Mouse (Mus musculus): ENCODE data around the gene Rundc1. TPM values are rescaled to one million over a fixed set of nuclear protein-coding genes. Genes with fewer than 3 reads are reported as not detected.
"Not testable (repeated sequence)": the region's sequence is repeated elsewhere in the genome, so short reads cannot be mapped to it uniquely, and the experiment has no call there.

The Rundc1 gene
- polyA plus RNA-seq, 1 experiment from 2014 or later, result 24.5 TPM

- not testable (repeated sequence) for H3K9ac ChIP-seq (ENCODE audit: low read length); H3K4me3 ChIP-seq (ENCODE audit: low read depth, low read length); H3K27me3 ChIP-seq (ENCODE audit: control insufficient read depth, insufficient read depth, low read length); H3K36me3 ChIP-seq (ENCODE audit: control insufficient read depth, insufficient read depth, low read length); DNase-seq (ENCODE audit: low spot score); H3K4me1 ChIP-seq (replicated peaks; ENCODE audit: control insufficient read depth, insufficient read depth, low read length); H3K9me3 ChIP-seq (ENCODE audit: control insufficient read depth, low read length); ATAC-seq (replicated peaks; ENCODE audit: low FRiP score); H3K27ac ChIP-seq (ENCODE audit: low read depth, low read length); H3K4me2 ChIP-seq (ENCODE audit: low read depth, low read length, severe bottlenecking)
- WGBS, result 59% methylated on average over 3 of the region's 3 CpGs
Measured at GRCm38 (mm10) chr11:101438006-101438405, 13.1 kb downstream of the Rundc1 start.

- not testable (repeated sequence) for DNase-seq (ENCODE audit: low spot score); H3K27ac ChIP-seq (ENCODE audit: low read depth, low read length); H3K9ac ChIP-seq (ENCODE audit: low read length); H3K4me1 ChIP-seq (replicated peaks; ENCODE audit: control insufficient read depth, insufficient read depth, low read length); H3K27me3 ChIP-seq (ENCODE audit: control insufficient read depth, insufficient read depth, low read length); H3K9me3 ChIP-seq (ENCODE audit: control insufficient read depth, low read length)
- Histone ChIP-seq H3K36me3 (ENCODE audit: control insufficient read depth, insufficient read depth, low read length) (peaks cover 15% of the 10 kb centered on the region; the same call in 1 of the 2 replicates), H3K4me3 (ENCODE audit: low read depth, low read length) (peak overlapping the region; percentile 90; the same call in 1 of the 2 replicates), H3K4me2 (ENCODE audit: low read depth, low read length, severe bottlenecking) (peak overlapping the region; percentile 40; the same call in 1 of the 2 replicates)
- 36% methylated on average over 14 of the region's 15 CpGs for WGBS
- 0 out of 2 replicates have a peak, but pooled peaks have one; percentile 12 for ATAC-seq (replicated peaks; ENCODE audit: low FRiP score)
Measured at GRCm38 (mm10) chr11:101441450-101442126, 16.7 kb downstream of the Rundc1 start.

DNA sequence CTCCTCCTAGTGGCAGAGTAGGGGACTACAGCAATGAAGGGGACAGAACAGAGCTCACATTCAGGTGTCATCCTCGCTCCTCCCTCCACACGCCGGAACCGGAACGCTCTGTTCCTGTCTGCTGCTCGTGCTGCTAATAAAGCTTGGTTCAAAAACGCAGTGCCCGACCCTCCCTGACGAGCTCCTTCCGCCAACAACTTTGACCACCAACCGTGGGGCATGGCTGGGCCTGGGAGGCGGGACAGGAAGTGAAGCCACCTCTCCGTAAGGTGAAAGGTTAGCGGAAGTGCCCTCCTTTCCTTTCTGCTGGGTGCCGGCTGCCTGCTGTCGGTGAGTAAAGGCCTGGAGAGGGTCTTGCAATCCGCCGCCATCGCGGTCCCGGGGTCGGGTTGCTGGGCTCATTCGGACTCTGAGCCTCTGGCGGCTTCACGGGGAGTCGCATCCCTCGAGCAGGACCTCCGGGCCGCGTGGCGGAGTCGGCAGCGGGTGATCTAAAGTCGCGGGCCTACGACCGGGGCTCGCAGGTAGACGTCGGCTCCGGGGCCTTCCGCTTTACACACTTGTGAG is 17.3 kb downstream of the Rundc1 start, which contains the start of gene Rpl27:
Gene Rpl27 (plus strand): TSS at position 172 of the 567 bp plus-strand sequence.
- Histone ChIP-seq H3K27me3 (ENCODE audit: control insufficient read depth, insufficient read depth, low read length) (no peaks in the 10 kb centered on the region), H3K9ac (ENCODE audit: low read length) (peak within 1 kb of the TSS; percentile 89), H3K4me2 (ENCODE audit: low read depth, low read length, severe bottlenecking) (peak within 1 kb of the TSS; percentile 92), H3K9me3 (ENCODE audit: control insufficient read depth, low read length) (no peaks in the 10 kb centered on the region), H3K27ac (ENCODE audit: low read depth, low read length) (peak within 1 kb of the TSS; percentile 77), H3K36me3 (ENCODE audit: control insufficient read depth, insufficient read depth, low read length) (peaks cover 15% of the 10 kb centered on the region; the same call in 1 of the 2 replicates), H3K4me1 (replicated peaks; ENCODE audit: control insufficient read depth, insufficient read depth, low read length) (peaks cover 7% of the 10 kb centered on the region), H3K4me3 (ENCODE audit: low read depth, low read length) (peak within 1 kb of the TSS; percentile 90)
- under 1% methylated on average over 42 of the region's 42 CpGs for WGBS
- ATAC-seq (replicated peaks; ENCODE audit: low FRiP score) (peak; percentile 97), DNase-seq (ENCODE audit: low spot score) (peak; percentile 99)

DNA sequence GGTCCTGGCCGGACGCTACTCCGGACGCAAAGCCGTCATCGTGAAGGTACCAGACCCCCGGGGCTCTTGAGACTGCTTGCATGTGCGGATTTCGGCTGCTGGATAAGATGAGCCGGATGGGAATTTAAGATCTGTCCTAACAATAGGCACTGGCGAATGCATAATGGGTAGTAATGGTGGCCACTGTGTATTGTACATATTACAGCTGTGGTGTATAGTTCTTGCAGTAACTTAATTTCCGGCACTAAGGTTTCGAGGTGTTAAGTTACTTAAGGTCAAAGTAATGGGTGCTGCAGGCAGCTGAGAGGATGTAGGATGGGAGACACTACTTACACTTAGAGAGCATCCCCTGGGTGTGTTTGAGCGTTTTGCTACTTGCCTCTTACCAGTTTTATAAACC is 17.9 kb downstream of the Rundc1 start:
- WGBS, result 3% methylated on average over 14 of the region's 14 CpGs
- Histone ChIP-seq H3K27ac (ENCODE audit: low read depth, low read length) (peak overlapping the region; percentile 77), H3K9ac (ENCODE audit: low read length) (peak overlapping the region; percentile 89), H3K4me2 (ENCODE audit: low read depth, low read length, severe bottlenecking) (peak overlapping the region; percentile 92), H3K9me3 (ENCODE audit: control insufficient read depth, low read length) (no peaks in the 10 kb centered on the region), H3K27me3 (ENCODE audit: control insufficient read depth, insufficient read depth, low read length) (no peaks in the 10 kb centered on the region), H3K4me1 (replicated peaks; ENCODE audit: control insufficient read depth, insufficient read depth, low read length) (peaks cover 7% of the 10 kb centered on the region), H3K4me3 (ENCODE audit: low read depth, low read length) (peak overlapping the region; percentile 90), H3K36me3 (ENCODE audit: control insufficient read depth, insufficient read depth, low read length) (peaks cover 15% of the 10 kb centered on the region; the same call in 1 of the 2 replicates)
- no peak for ATAC-seq (replicated peaks; ENCODE audit: low FRiP score)
- DNase-seq (ENCODE audit: low spot score), result peak; percentile 49

- no peak overlapping the region for H3K27ac ChIP-seq (ENCODE audit: low read depth, low read length)
- H3K9ac ChIP-seq (ENCODE audit: low read length), result no peak overlapping the region
- peaks cover 7% of the 10 kb centered on the region for H3K4me1 ChIP-seq (replicated peaks; ENCODE audit: control insufficient read depth, insufficient read depth, low read length)
- H3K36me3 ChIP-seq (ENCODE audit: control insufficient read depth, insufficient read depth, low read length), result peaks cover 15% of the 10 kb centered on the region; the same call in 1 of the 2 replicates
- no peak overlapping the region for H3K4me2 ChIP-seq (ENCODE audit: low read depth, low read length, severe bottlenecking)
- ATAC-seq (replicated peaks; ENCODE audit: low FRiP score) (no peak), DNase-seq (ENCODE audit: low spot score) (peak; percentile 47)
- WGBS, result 81% methylated on average over 1 of the region's 1 CpGs
- no peak overlapping the region for H3K4me3 ChIP-seq (ENCODE audit: low read depth, low read length)
- no peaks in the 10 kb centered on the region for H3K27me3 ChIP-seq (ENCODE audit: control insufficient read depth, insufficient read depth, low read length)
- no peaks in the 10 kb centered on the region for H3K9me3 ChIP-seq (ENCODE audit: control insufficient read depth, low read length)
Measured at GRCm38 (mm10) chr11:101446319-101446718, 21.4 kb downstream of the Rundc1 start.

DNA sequence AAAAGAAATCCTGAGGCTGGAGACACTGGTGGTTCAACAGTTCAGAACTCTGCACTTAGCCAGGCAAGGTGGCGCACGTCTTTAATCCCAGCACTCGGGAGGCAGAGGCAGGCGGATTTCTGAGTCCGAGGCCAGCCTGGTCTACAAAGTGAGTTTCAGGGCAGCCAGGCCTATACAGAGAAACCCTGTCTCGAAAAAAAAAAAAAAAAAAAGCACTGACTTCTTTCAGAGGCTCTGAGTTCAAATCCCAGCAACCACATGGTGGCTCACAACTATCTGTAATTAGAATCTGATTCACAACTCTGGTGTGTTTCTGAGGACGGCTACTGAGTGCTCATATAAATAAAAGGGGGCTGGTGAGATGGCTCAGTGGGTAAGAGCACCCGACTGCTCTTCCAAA is 22.0 kb downstream of the Rundc1 start:
- H3K9me3 ChIP-seq (ENCODE audit: control insufficient read depth, low read length); H3K4me1 ChIP-seq (replicated peaks; ENCODE audit: control insufficient read depth, insufficient read depth, low read length); ATAC-seq (replicated peaks; ENCODE audit: low FRiP score); H3K4me3 ChIP-seq (ENCODE audit: low read depth, low read length); H3K4me2 ChIP-seq (ENCODE audit: low read depth, low read length, severe bottlenecking); H3K27ac ChIP-seq (ENCODE audit: low read depth, low read length); H3K27me3 ChIP-seq (ENCODE audit: control insufficient read depth, insufficient read depth, low read length); H3K9ac ChIP-seq (ENCODE audit: low read length): not testable (repeated sequence)
- peak; percentile 21 for DNase-seq (ENCODE audit: low spot score)
- H3K36me3 ChIP-seq (ENCODE audit: control insufficient read depth, insufficient read depth, low read length), result peaks cover 15% of the 10 kb centered on the region; the same call in 1 of the 2 replicates
- 91% methylated on average over 8 of the region's 8 CpGs for WGBS

DNA sequence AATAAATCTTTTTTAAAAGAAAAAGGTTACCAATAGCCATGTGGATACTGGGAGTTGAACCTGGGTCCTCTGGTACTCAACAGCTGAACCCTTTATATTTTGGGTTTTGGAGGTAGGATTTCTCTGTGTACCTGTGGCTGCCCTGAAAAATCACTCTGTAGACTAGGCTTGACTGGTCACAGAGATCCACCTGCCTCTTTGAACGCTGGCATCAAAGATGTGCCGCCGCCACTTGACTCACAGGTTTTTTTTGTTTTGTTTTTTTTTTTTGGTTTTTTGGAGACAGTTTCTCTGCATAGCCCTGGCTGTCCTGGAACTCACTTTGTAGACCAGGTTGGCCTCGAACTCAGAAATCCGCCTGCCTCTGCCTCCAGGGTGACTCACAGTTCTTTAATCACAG is 22.9 kb downstream of the Rundc1 start:
- Histone ChIP-seq H3K27ac (ENCODE audit: low read depth, low read length) (no peak overlapping the region), H3K9me3 (ENCODE audit: control insufficient read depth, low read length) (no peaks in the 10 kb centered on the region), H3K36me3 (ENCODE audit: control insufficient read depth, insufficient read depth, low read length) (peaks cover 15% of the 10 kb centered on the region; the same call in 1 of the 2 replicates), H3K4me3 (ENCODE audit: low read depth, low read length) (no peak overlapping the region), H3K9ac (ENCODE audit: low read length) (no peak overlapping the region), H3K4me2 (ENCODE audit: low read depth, low read length, severe bottlenecking) (no peak overlapping the region), H3K27me3 (ENCODE audit: control insufficient read depth, insufficient read depth, low read length) (no peaks in the 10 kb centered on the region), H3K4me1 (replicated peaks; ENCODE audit: control insufficient read depth, insufficient read depth, low read length) (peaks cover 7% of the 10 kb centered on the region)
- DNase-seq (ENCODE audit: low spot score) (no peak), ATAC-seq (replicated peaks; ENCODE audit: low FRiP score) (no peak)
- WGBS, result 90% methylated on average over 5 of the region's 5 CpGs

DNA sequence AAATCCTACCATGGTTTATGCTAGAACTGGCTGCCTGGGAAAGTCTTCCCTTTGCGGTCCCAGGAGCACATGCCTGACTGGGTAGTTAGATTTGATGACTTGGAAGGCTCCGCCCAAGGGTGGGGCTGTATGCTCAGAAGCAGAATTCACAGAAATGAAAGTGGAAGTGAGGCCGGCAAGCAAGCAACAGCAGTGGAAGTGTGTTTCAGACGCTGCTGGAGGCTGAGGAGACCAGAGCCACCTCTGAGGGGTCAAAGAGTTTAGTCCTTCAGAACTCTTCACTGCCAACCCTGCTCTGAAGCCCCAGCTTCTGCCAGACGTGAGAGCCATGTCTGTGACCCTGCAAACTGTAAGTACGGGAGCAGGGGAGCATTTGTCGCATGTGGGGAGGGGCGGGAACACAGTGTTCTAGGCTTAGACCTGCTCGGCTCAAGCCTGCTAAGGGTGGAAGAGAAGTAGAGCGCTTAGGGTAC is 23.4 kb downstream of the Rundc1 start, which contains the start of gene Ifi35:
Gene Ifi35 (plus strand): TSS at position 134 of the 473 bp plus-strand sequence.
- H3K4me3 ChIP-seq (ENCODE audit: low read depth, low read length), result no peak within 1 kb of the TSS
- 0 out of 2 replicates have a peak within 1 kb of the TSS, but pooled peaks have one; percentile 5 for H3K9ac ChIP-seq (ENCODE audit: low read length)
- WGBS, result 43% methylated on average over 10 of the region's 10 CpGs
- 0 out of 2 replicates have a peak within 1 kb of the TSS, but pooled peaks have one; percentile 8 for H3K4me2 ChIP-seq (ENCODE audit: low read depth, low read length, severe bottlenecking)
- H3K27ac ChIP-seq (ENCODE audit: low read depth, low read length), result no peak within 1 kb of the TSS
- peaks cover 5% of the 10 kb centered on the region for H3K4me1 ChIP-seq (replicated peaks; ENCODE audit: control insufficient read depth, insufficient read depth, low read length)
- ATAC-seq (replicated peaks; ENCODE audit: low FRiP score) (no peak), DNase-seq (ENCODE audit: low spot score) (peak; percentile 54)
- no peaks in the 10 kb centered on the region for H3K27me3 ChIP-seq (ENCODE audit: control insufficient read depth, insufficient read depth, low read length)
- peaks cover 15% of the 10 kb centered on the region; the same call in 1 of the 2 replicates for H3K36me3 ChIP-seq (ENCODE audit: control insufficient read depth, insufficient read depth, low read length)
- no peaks in the 10 kb centered on the region for H3K9me3 ChIP-seq (ENCODE audit: control insufficient read depth, low read length)

All from forebrain, embryonic 11.5 days (tissue).